Mouse (Mus musculus) ES-E14 (cell line): Measurements from ENCODE around the gene Sh3kbp1.

Source experiments
- MAFK ChIP-seq: IDR thresholded peaks from 2 replicates; pipeline ENCODE4 v1.6.1; 2014; ENCODE audit warnings: mild to moderate bottlenecking, low read depth, low read length, inconsistent platforms; ENCODE audit not compliant: insufficient read depth
- ZC3H11A ChIP-seq: IDR thresholded peaks from 2 replicates; pipeline ENCODE4 v1.6.1; 2012; ENCODE audit warnings: low read depth, mild to moderate bottlenecking, inconsistent platforms, low read length, borderline replicate concordance
- ZNF384 ChIP-seq: IDR thresholded peaks from 2 replicates; pipeline ENCODE4 v1.6.1; 2012; ENCODE audit warnings: low read depth, low read length, inconsistent platforms

DNA sequence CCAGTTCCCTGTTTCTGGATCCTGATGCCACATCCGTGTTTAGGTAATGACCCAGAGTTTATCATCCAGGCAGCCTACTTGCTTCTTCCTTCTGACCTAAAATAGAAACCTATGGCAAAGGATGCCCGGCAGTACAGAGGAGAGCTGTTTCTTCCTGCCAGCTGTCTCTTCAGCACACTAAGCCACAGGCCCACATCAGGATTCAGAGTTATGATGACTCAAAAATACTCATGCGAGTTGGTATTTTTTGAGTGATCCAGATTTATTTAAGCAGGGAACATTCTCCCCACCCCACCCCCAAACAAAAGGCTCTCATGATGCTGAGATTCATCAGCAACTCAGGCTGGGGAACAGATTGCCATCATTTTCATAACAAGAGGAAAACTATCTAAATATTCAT lies 240.6 kb downstream of the Sh3kbp1 start:
- TF ChIP-seq MAFK (no peak), ZC3H11A (no peak), ZNF384 (no peak)
